Mouse (Mus musculus) splenic B cell, adult 2 months (primary cell): Measurements from ENCODE around the gene Xrcc6.

ENCODE experiments used
- DNase-seq: peaks from one replicate; pipeline ENCODE4 v3.0.0-alpha.2; 2011; ENCODE audit warnings: low read depth, low spot score
- H3K27me3 ChIP-seq: 2 replicates; pipeline ENCODE4 v1.6.1; 2012; ENCODE audit warnings: mild to moderate bottlenecking, low read length, moderate library complexity, mixed read lengths; ENCODE audit not compliant: control insufficient read depth, poor library complexity, insufficient read depth, severe bottlenecking
- H3K36me3 ChIP-seq: 2 replicates; pipeline ENCODE4 v1.6.1; 2012; ENCODE audit warnings: mild to moderate bottlenecking, low read length, moderate library complexity, mixed read lengths; ENCODE audit not compliant: control insufficient read depth, poor library complexity, insufficient read depth, severe bottlenecking

Gene Xrcc6

GRCm38 (mm10) chr15:82023965-82024635, 36.5 kb downstream of the Xrcc6 start:
- Histone ChIP-seq H3K27me3 (no peaks in the 10 kb centered on the region), H3K36me3 (peaks cover 10% of the 10 kb centered on the region)
- peak; percentile 25 for DNase-seq

GRCm38 (mm10) chr15:82027276-82027675, 39.6 kb downstream of the Xrcc6 start:
- no peak for DNase-seq
- peaks cover 17% of the 10 kb centered on the region for H3K36me3 ChIP-seq
- no peaks in the 10 kb centered on the region for H3K27me3 ChIP-seq

GRCm38 (mm10) chr15:82027726-82028125, 40.1 kb downstream of the Xrcc6 start:
- Histone ChIP-seq H3K36me3 (peaks cover 17% of the 10 kb centered on the region), H3K27me3 (no peaks in the 10 kb centered on the region)
- peak; percentile 34 for DNase-seq

DNA sequence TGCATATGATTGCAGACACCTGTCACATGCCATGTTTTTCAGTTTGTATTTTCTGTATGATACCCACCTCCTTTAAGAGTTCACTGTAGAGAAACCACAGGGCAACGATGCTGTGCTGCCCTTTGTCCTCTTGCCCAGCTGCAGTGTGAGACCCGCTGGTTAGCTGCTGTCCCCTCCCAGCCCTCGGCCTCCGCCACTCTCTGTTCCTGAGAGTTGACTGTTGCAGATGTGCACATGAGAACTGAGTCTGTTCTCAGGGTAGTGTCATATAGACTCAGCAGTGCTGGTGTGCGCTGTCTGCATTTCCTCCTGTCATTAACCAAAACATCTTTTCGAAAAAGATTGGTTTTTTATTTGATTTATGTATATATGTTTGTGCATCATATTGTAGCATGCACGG, 44.8 kb downstream of the Xrcc6 start:
- Histone ChIP-seq H3K27me3 (no peaks in the 10 kb centered on the region), H3K36me3 (peaks cover 14% of the 10 kb centered on the region)
- DNase-seq: no peak

GRCm38 (mm10) chr15:82033762-82034161, 46.1 kb downstream of the Xrcc6 start, which contains the start of gene Desi1:
Gene Desi1 (minus strand): TSS chr15:82033862.
- no peak for DNase-seq
- peaks cover 10% of the 10 kb centered on the region for H3K36me3 ChIP-seq
- H3K27me3 ChIP-seq: no peaks in the 10 kb centered on the region

- Histone ChIP-seq H3K27me3 (no peaks in the 10 kb centered on the region), H3K36me3 (no peaks in the 10 kb centered on the region; the same call in 1 of the 2 replicates)
- DNase-seq: peak; percentile 72
These were observed 48.5 kb downstream of the Xrcc6 start for GRCm38 (mm10) chr15:82035904-82036689.

DNA sequence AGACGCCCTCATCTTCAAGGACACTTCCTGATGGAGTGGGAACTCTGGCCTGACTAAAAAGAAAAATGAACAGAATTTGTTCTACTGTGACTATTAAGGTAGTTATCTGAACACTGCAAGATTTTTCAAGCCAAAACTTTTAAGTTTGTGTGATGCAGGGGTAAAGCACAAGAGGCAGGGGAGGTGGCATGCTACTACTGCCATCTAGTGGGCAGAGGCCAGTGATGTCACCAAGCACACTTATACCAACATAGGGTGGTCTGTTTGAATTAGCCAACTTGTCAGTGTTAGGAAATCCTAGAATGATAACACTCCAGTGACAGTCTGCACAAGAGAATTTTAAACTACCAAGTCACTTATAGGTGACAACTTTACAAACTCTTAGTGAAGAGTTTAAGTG, 53.0 kb downstream of the Xrcc6 start:
- Histone ChIP-seq H3K36me3 (peaks cover 4% of the 10 kb centered on the region; the same call in 1 of the 2 replicates), H3K27me3 (no peaks in the 10 kb centered on the region)
- peak; percentile 80 for DNase-seq

GRCm38 (mm10) chr15:82044166-82044784, 56.6 kb downstream of the Xrcc6 start:
- peak; percentile 62 for DNase-seq
- no peaks in the 10 kb centered on the region for H3K27me3 ChIP-seq

DNA sequence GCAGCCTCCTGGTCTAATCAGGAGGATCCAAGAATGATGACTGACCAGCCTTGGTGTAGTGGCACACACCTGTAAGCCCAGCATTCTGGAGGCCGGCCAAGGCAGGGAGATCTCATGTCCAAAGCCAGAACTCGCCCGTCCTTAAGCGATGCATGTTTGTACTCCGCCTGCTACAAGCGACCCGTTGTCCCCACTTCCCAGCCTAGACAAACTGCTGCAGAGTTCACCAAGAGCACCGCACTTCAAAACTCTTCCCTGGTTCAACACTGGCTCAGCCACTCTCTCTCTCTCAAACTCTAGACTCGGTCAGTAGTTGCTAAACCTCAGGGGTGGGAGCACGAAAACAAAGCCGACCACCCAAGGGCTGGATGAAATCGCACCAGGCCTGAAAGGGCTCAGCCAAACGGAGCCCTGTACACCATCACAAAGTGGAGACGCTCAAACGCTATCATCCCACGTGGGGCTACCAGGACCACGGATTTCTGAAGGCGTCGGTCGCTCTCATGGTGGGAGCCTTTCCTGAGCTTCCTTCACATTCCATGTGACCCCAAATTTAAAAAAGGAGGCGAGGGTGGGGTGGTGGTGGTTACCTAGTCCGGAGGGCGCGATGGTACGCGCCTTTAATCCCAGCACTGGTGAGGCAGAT, 58.7 kb downstream of the Xrcc6 start:
- Histone ChIP-seq H3K36me3 (peaks cover 4% of the 10 kb centered on the region; the same call in 1 of the 2 replicates), H3K27me3 (no peaks in the 10 kb centered on the region)
- no peak for DNase-seq

More at GRCm38 (mm10) chr15:82044166-82044784, 56.6 kb downstream of the Xrcc6 start:
- peaks cover 4% of the 10 kb centered on the region; the same call in 1 of the 2 replicates for H3K36me3 ChIP-seq

DNA sequence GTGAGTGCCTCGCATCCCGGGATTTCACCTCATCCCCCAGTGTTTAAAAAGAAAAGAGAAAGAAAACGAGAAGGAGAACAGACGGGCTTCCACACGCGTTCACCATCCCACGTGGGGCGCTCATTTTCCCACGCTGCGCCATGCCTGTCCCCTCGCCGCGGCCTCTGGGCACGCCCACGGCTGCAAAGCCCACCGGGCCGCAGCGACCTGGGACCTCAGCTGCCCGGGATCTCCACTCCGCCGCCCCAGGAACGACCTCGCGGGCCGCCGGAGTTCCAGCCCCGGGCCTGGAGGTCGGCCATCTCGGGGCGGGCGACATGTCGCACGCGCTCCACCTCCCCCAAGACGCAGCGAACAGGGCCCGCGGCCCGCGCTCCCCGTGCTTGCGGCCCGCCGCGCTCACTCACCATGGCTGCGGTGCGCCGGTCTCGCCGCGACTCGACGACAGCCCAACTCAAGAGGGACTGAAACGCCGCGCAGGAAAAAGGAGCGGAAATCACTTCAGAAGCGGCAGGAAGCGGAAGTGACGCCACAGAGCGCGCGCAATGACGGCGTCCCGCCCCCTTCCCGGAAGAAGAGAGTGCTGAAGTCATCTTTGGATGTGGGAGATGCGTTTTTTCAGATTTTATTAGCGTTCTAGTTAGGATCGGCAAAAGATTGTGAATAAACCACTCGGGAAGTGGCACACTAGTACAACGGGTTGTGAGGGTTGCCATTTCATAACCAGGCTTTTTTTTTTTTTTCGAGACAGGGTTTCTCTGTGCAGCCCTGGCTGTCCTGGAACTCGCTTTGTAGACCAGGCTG, 59.6 kb downstream of the Xrcc6 start, which contains the start of gene Snu13:
TSS of gene Snu13 (minus strand) at position 519 of the 804 bp plus-strand sequence.
- peaks cover 4% of the 10 kb centered on the region; the same call in 1 of the 2 replicates for H3K36me3 ChIP-seq
- DNase-seq: peak; percentile 92
- H3K27me3 ChIP-seq: no peaks in the 10 kb centered on the region

GRCm38 (mm10) chr15:82052544-82052943, 64.9 kb downstream of the Xrcc6 start:
- DNase-seq: no peak
- no peaks in the 10 kb centered on the region for H3K36me3 ChIP-seq
- H3K27me3 ChIP-seq: no peaks in the 10 kb centered on the region

DNA sequence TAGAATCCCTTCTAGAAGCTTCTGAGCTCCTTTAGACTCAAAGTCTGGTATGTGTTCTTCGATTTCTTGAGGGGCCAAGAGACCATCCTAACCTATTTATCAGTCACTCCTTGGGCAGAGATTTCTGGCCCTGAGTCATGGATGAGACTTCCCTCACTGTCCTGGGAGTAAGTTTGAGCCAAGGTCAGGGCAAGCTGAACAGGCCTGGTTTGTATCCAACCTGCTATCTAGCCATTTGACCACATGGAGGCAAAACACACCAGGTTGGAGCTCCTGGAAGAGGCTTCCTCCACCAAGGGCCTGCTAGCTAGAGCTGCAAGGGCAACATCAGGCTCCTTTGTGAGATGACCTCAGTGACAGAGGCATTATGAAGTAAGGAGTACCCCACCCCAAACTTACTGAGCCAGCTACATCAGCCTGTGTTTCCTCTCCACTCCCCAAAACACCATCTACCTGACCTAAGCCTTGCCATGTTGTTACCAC, 71.1 kb downstream of the Xrcc6 start, which contains the start of gene 4930407I10Rik:
TSS of gene 4930407I10Rik (plus strand) at position 433 of the 483 bp plus-strand sequence.
- DNase-seq: no peak
- Histone ChIP-seq H3K36me3 (no peaks in the 10 kb centered on the region), H3K27me3 (no peaks in the 10 kb centered on the region)

- Histone ChIP-seq H3K36me3 (no peaks in the 10 kb centered on the region), H3K27me3 (no peaks in the 10 kb centered on the region)
- DNase-seq: no peak
These were observed 76.3 kb downstream of the Xrcc6 start for GRCm38 (mm10) chr15:82063909-82064308.
